Mouse (Mus musculus) forebrain, embryonic 10.5 days (tissue): ENCODE measurements around the gene Elmo2. TPM values are rescaled to one million over a fixed set of nuclear protein-coding genes. Genes with fewer than 3 reads are reported as not detected.

Experiments
- DNase-seq: peaks from one replicate; pipeline ENCODE4 v3.0.0-alpha.2; 2017; ENCODE audit warnings: low spot score; ENCODE audit errors: extremely low spot score
- H3K27ac ChIP-seq: fragments of 300-500 bp; sonication (generic); 2 replicates; pipeline ENCODE4 v1.5.1; 2016; ENCODE audit warnings: mild to moderate bottlenecking
- H3K27me3 ChIP-seq: fragments of 300-500 bp; sonication (generic); 2 replicates; pipeline ENCODE4 v1.6.1; 2016; ENCODE audit warnings: mild to moderate bottlenecking; ENCODE audit not compliant: poor library complexity, severe bottlenecking
- H3K36me3 ChIP-seq: fragments of 300-500 bp; sonication (generic); replicated peaks from 2 replicates; pipeline ENCODE4 v1.6.1; 2016; ENCODE audit warnings: mild to moderate bottlenecking, moderate library complexity
- H3K4me1 ChIP-seq: fragments of 300-500 bp; sonication (generic); 2 replicates; pipeline ENCODE4 v1.6.1; 2016
- H3K4me3 ChIP-seq: fragments of 300-500 bp; sonication (generic); 2 replicates; pipeline ENCODE4 v1.5.1; 2016; ENCODE audit warnings: mild to moderate bottlenecking, moderate library complexity
- H3K9me3 ChIP-seq: fragments of 300-500 bp; sonication (generic); 2 replicates; pipeline ENCODE4 v1.6.1; 2016; ENCODE audit warnings: mild to moderate bottlenecking, moderate library complexity
- WGBS: fragments of 180-500 bp; shearing (Covaris S2); methylation state at CpG from one replicate; pipeline ENCODE4 v1.1.7; 2016; 5-methylcytosine and 5-hydroxymethylcytosine counted together
- polyA plus RNA-seq: library from polyadenylated mRNA; unstranded; fragments of >200 nt; fragmentation: Nextera tagmentation; extraction: Ambion mirVana; gene quantifications from 2 replicates; pipeline ENCODE4 v1.2.1, GENCODE M21; 2016

Gene Elmo2
- polyA plus RNA-seq, 1 experiment from 2014 or later: 83.7 TPM

DNA sequence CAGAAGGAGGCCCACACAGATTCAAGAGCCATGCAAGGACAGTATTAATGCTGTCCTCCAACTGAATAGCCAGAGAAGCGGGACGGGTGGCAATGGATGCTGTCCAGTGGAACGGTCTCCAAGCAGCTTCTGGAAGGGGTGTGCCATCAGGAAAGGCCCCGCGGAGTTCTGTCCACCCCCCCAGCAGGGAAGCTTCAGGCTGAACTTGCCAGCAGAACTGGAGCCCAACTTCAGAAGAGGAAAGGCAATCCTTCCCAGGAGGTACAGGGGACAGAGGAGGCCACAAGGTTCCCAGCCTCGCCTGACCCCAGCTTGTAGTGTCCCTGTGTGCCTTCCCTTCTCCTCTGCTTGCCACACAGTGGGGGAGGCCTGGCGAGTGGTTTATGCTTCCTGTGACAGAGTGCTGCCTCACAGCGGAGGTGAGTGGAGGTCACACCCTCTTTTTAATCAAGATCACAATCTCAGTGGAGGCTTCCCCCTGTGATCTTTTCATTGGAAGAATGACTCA lies 4.8 kb downstream of the Elmo2 start:
- no peak overlapping the region for H3K4me3 ChIP-seq
- H3K27ac ChIP-seq: peak overlapping the region; percentile 51
- H3K4me1 ChIP-seq: peaks cover 97% of the 10 kb centered on the region
- H3K27me3 ChIP-seq: peaks cover 27% of the 10 kb centered on the region
- no peaks in the 10 kb centered on the region for H3K9me3 ChIP-seq
- H3K36me3 ChIP-seq: peaks cover 19% of the 10 kb centered on the region
- 65% methylated on average over 8 of the region's 8 CpGs for WGBS
- no peak for DNase-seq

DNA sequence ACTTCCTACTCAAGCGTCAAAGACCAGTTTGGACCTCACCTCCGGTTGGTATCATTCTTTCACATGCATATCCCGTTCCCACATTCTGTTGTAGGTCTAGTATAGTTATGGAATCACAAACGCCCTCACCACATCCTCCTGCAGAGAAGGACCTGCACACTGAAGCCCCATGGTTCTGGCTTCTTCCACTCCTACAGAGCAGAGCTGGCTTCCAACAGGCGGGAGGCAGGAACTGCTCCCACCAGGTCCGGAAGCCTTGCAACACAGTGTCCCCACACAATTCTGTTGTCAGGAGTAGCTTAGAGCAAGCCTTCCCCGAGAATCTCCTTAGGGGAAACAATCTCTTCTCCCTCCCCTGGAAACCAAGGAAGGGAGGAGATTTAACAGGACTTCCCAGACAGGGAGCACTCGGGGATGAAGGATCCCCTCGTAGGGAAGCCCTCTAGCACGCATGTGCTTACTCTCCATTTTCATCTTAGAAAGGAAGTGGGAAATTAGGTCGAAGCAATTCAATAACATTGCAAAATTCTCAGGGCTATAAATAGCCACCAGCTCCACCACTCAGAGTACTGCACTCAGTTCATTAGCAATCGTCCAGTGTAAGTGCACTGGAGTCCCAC lies 5.6 kb downstream of the Elmo2 start:
- H3K27ac ChIP-seq: no peak overlapping the region; the same call in 1 of the 2 replicates
- H3K4me1 ChIP-seq: peaks cover 97% of the 10 kb centered on the region
- 82% methylated on average over 12 of the region's 12 CpGs for WGBS
- peaks cover 27% of the 10 kb centered on the region for H3K36me3 ChIP-seq
- H3K9me3 ChIP-seq: no peaks in the 10 kb centered on the region
- no peak overlapping the region for H3K4me3 ChIP-seq
- peaks cover 35% of the 10 kb centered on the region for H3K27me3 ChIP-seq
- DNase-seq: no peak

DNA sequence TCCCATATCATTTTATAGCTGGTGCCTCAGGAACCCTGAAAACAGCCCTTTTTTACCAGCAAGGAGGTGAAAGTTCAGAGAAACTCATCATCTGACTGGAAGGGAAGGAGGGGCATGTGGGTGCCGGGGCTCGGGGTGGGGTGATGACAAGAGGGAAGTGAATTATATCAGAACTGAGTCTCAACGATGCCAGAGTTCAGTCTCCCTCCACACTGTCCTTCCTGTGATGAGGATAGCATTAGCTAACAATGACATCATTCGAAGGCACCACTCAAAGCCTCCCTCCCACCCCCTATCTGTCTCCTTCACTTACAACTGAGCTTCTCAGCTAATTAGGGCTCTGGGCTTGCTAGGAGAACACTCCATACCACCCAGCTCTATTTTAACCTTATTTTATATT lies 6.8 kb downstream of the Elmo2 start:
- H3K4me1 ChIP-seq: peaks cover 97% of the 10 kb centered on the region
- 88% methylated on average over 4 of the region's 4 CpGs for WGBS

DNA sequence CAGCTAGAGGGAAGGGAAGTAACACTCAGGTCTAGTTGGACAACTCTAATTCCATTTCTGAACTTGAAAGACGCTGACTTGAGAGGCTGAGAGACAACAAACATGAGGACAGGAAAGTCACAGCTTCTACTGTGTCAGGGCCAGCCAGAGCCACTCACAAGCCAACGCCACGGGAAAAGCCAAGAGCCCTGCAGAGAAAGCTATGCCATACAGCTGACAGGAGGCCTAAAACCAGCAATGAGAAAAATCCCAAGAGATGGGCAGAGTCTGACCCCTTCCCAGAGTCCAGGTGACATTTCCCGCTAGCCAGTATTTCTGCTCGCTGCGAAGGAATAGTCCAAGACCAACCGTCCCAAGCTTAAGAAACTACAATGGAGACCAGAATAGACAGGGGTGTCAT lies 7.3 kb downstream of the Elmo2 start:
- DNase-seq: no peak
- Histone ChIP-seq H3K4me3 (no peak overlapping the region), H3K27ac (no peak overlapping the region), H3K9me3 (no peaks in the 10 kb centered on the region), H3K36me3 (peaks cover 44% of the 10 kb centered on the region), H3K27me3 (peaks cover 52% of the 10 kb centered on the region), H3K4me1 (peaks cover 97% of the 10 kb centered on the region)
- 90% methylated on average over 7 of the region's 7 CpGs for WGBS

More for the DNA sequence above, 6.8 kb downstream of the Elmo2 start:
- Histone ChIP-seq H3K27me3 (peaks cover 47% of the 10 kb centered on the region), H3K4me3 (no peak overlapping the region), H3K27ac (no peak overlapping the region), H3K9me3 (no peaks in the 10 kb centered on the region), H3K36me3 (peaks cover 38% of the 10 kb centered on the region)
- DNase-seq: no peak

DNA sequence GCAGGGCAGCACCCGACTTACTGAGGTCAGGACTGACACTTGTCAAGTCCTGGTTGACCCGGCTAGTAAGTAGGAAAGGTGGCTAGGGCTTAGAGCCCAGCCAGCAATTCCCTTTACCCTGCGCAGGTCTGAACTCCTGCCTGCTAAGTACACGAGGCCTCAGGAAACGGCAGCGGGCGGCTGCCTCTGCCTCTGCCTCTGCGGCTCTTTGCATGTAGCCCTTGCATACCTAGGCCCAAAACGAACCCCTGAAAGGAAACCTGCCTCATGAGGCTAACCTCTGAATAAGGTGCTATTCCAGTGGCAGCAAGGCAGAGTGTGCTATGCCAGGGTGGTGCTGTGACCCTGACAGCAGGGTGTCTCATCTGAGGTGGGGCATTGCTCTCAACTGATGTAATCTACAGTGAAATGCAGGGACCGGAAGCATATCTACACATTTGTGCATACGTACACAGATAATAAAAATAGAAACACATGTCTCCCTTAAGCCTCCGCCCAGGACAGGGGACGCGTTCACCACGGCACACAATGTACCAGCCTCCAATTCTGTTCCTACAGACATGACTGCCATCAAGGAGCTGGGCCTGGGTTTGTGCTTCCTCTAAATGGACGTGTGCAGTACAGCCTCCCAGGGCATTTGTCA lies 8.5 kb downstream of the Elmo2 start:
- peak overlapping the region; percentile 32 for H3K4me3 ChIP-seq
- WGBS: 61% methylated on average over 16 of the region's 16 CpGs
- H3K4me1 ChIP-seq: peaks cover 97% of the 10 kb centered on the region
- H3K27ac ChIP-seq: peak overlapping the region; percentile 84
- H3K9me3 ChIP-seq: no peaks in the 10 kb centered on the region
- no peak for DNase-seq
- peaks cover 64% of the 10 kb centered on the region for H3K27me3 ChIP-seq
- peaks cover 55% of the 10 kb centered on the region for H3K36me3 ChIP-seq

DNA sequence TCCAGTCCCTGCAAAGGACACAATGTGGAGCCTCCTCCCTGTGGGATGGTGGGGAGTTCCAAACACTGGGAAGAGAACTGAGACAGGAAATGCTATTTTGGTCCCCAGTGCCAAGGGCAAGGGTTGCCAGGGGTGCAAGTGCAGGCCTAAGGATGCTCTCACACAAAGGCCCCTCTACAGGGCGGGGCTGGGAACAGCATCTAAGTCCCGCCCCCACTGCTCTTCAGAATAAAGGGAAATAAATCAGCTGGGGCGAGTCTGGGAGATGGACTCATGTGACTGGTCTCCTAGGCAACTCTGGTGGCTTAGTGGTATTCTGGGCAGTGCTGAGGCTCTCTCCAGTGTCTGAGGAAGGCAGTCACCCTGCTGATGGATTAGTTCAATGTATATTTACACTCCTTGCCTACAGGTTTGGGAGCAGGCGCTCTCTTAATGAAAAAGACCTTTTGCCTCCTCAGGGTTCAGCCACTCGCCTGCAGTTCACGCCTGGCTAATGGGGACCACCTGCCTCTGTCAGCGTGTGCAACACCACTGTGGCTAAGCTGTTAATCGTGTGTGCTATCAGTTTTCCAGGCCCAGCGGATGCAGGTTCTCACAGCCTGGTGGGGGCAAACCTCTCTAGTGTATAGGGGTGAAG lies 9.3 kb downstream of the Elmo2 start:
- 8% methylated on average over 9 of the region's 9 CpGs for WGBS
- H3K9me3 ChIP-seq: no peaks in the 10 kb centered on the region
- H3K27ac ChIP-seq: peak overlapping the region; percentile 84
- peaks cover 97% of the 10 kb centered on the region for H3K4me1 ChIP-seq
- peak; percentile 83 for DNase-seq
- H3K36me3 ChIP-seq: peaks cover 56% of the 10 kb centered on the region
- peak overlapping the region; percentile 32 for H3K4me3 ChIP-seq
- H3K27me3 ChIP-seq: peaks cover 72% of the 10 kb centered on the region

DNA sequence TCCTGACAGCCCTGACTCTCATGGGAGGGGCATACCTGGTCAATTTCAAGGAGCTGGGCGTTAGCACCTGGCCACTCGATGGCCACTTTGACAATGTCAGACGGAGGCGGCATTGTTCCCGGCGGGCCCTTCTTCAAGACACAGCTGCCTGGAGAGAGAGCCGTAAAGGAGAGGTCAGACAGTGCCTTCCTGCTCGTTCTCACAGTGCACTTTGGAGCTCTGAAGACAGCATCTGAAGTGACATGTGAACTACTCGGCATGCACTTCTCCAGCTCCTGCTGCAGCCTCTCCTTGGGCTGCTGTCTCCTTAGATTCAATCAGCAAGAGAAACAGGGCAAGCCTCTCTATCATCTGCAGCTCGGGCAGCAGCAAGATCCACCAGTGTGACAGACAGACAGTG lies 10.1 kb downstream of the Elmo2 start:
- Histone ChIP-seq H3K9me3 (no peaks in the 10 kb centered on the region), H3K27me3 (peaks cover 80% of the 10 kb centered on the region), H3K36me3 (peaks cover 56% of the 10 kb centered on the region), H3K4me3 (peak overlapping the region; percentile 32; the same call in 1 of the 2 replicates), H3K27ac (peak overlapping the region; percentile 84), H3K4me1 (peaks cover 94% of the 10 kb centered on the region)
- DNase-seq: no peak
- 69% methylated on average over 10 of the region's 10 CpGs for WGBS

DNA sequence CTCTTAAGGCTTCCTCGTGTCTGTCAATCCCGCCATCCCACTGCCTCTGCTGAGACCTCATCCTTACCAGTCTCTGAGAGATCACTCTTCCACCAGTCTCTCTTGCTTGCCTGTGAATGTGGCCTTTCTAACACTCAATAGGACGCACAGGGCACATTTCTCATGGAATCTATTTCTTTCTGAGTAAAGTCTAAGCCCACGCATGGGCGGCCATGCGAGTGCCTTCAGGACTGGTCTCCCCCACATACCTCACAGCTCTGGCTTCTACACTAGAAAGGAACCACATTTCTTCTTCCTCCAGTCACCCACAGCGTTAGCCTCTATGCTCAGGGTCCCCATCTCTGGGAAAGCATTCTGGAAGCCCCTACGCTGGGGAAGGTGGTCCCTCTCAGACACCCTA lies 12.1 kb downstream of the Elmo2 start:
- peaks cover 69% of the 10 kb centered on the region for H3K36me3 ChIP-seq
- peaks cover 83% of the 10 kb centered on the region for H3K27me3 ChIP-seq
- no peak for DNase-seq
- 81% methylated on average over 8 of the region's 8 CpGs for WGBS
- no peak overlapping the region for H3K27ac ChIP-seq
- H3K4me1 ChIP-seq: peaks cover 95% of the 10 kb centered on the region
- no peak overlapping the region for H3K4me3 ChIP-seq
- H3K9me3 ChIP-seq: no peaks in the 10 kb centered on the region

DNA sequence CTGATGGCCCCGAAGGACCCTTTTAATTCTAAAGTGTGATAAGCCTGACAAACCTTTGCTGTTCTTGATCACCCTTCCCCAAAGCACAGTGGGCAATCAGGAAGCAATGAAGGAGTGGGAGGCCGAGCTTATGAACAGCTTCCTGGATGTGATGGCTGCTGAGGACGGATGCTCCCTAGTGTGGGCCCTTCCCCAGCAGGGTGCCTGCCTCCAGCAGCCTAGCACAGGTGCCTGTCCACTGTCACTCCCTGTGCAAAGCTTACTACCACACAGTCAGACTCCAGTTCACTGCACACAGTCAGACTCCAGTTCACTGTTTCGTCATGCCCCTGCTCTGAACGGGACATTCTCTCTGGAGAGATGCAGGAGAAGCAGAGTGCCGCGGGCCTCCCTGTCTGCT lies 13.9 kb downstream of the Elmo2 start:
- WGBS: 61% methylated on average over 7 of the region's 7 CpGs

DNA sequence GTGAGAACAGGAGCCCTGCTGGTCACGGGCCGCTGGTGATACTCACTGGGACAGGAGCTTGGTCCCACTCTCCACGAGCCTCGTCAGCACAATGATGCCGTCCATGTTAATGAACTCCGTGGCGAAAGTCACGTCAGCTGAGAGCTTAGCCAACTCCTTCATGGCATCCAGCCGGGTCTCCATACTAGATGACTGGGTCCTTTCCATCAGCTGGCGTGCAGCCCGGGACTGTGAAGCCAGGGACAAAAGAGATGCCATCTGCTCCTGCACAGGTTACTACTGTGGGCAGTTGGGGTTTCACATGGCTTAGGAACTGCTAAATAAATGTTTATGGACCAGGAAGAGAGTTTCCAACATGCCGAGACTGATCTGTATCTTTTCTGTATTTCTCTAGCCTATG lies 14.7 kb downstream of the Elmo2 start:
- WGBS: 80% methylated on average over 12 of the region's 12 CpGs
- H3K27me3 ChIP-seq: peaks cover 78% of the 10 kb centered on the region
- 0 out of 2 replicates have a peak overlapping the region, but pooled peaks have one; percentile 21 for H3K27ac ChIP-seq
- no peak overlapping the region for H3K4me3 ChIP-seq
- H3K4me1 ChIP-seq: peaks cover 81% of the 10 kb centered on the region
- no peaks in the 10 kb centered on the region for H3K9me3 ChIP-seq
- H3K36me3 ChIP-seq: peaks cover 95% of the 10 kb centered on the region
- DNase-seq: no peak

More for the DNA sequence above, 13.9 kb downstream of the Elmo2 start:
- Histone ChIP-seq H3K27ac (no peak overlapping the region), H3K9me3 (no peaks in the 10 kb centered on the region), H3K4me3 (no peak overlapping the region), H3K36me3 (peaks cover 87% of the 10 kb centered on the region), H3K4me1 (peaks cover 83% of the 10 kb centered on the region), H3K27me3 (peaks cover 78% of the 10 kb centered on the region)
- no peak for DNase-seq

DNA sequence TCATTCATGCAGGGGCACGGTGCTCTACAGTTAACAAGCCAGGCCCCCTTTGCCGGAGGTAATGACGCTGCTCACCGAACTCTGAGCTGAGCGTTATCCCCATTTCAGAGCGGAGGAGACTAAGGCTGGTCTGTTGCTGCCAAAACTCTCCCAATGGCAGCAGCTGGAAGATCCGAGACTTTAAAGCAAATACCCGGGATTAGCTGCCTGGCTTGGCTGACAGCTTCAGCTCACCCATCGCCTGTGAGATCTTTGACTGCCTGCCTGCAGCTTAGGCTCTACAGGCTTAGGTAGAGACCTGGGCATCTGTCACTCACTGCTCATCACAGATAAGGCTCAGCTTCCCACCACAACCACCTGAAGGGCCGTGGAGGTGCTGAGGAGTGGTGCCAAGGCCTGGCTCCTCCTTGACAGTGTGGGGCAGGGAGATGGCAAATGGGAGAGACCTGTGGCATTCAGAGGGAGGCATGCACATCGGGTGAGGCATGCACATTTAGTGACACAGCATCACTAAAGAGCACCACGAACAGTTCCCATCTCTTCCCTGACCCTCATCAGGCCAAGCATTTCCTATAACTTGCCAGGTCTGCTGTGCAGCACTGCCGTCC lies 15.4 kb downstream of the Elmo2 start:
- DNase-seq: no peak
- no peak overlapping the region for H3K4me3 ChIP-seq
- peaks cover 74% of the 10 kb centered on the region for H3K4me1 ChIP-seq
- H3K9me3 ChIP-seq: no peaks in the 10 kb centered on the region
- 33% methylated on average over 13 of the region's 13 CpGs for WGBS
- peak overlapping the region; percentile 21; the same call in 1 of the 2 replicates for H3K27ac ChIP-seq
- peaks cover 72% of the 10 kb centered on the region for H3K27me3 ChIP-seq
- H3K36me3 ChIP-seq: peaks cover 91% of the 10 kb centered on the region

DNA sequence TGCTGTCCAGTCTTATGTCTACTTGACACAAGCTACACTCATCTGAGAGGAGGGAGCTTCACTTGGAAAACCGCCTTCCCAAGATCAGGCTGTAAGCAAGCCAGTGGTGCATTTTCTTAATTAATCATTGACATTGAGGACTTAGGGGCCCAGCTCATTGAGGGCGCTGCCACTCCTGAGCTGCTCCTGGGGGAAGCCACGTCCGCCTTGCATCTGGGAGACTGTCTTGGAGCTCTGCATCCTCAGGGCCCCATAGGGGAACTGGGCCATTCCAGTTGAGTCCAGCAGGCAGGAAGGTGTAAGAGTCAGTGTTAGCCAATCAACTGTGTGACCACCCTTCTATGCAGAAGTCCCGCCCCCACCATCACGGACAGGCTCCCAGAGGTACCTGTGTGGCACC lies 18.5 kb downstream of the Elmo2 start:
- WGBS: 92% methylated on average over 6 of the region's 6 CpGs
- Histone ChIP-seq H3K36me3 (peaks cover 87% of the 10 kb centered on the region), H3K27me3 (peaks cover 41% of the 10 kb centered on the region)

More for the DNA sequence above, 18.5 kb downstream of the Elmo2 start:
- Histone ChIP-seq H3K4me1 (peaks cover 43% of the 10 kb centered on the region), H3K4me3 (no peak overlapping the region), H3K27ac (no peak overlapping the region), H3K9me3 (peaks cover 4% of the 10 kb centered on the region; the same call in 1 of the 2 replicates)
- no peak for DNase-seq
